Mouse (Mus musculus) G1E (cell line): ENCODE results near the gene Arl15.

Experiments
- CTCF ChIP-seq: IDR thresholded peaks from 2 replicates; pipeline ENCODE4 v1.5.1; 2012; ENCODE audit warnings: low read depth, low read length, inconsistent platforms, mixed read lengths
- GATA1 ChIP-seq: IDR thresholded peaks from 2 replicates; pipeline ENCODE4 v1.6.1; 2012; ENCODE audit warnings: borderline replicate concordance, low read length, inconsistent platforms, mixed read lengths
- TAL1 ChIP-seq: conservative IDR thresholded peaks from 2 replicates; pipeline ENCODE4 v1.6.1; 2012; ENCODE audit warnings: low read depth, low read length, inconsistent platforms, mixed read lengths

- TF ChIP-seq CTCF (no peak), GATA1 (no peak), TAL1 (no peak)
Measured at GRCm38 (mm10) chr13:113865378-113865777, 71.1 kb downstream of the Arl15 start.
